Mouse (Mus musculus): Measurements from ENCODE around the gene Gm45753.

Gene Gm45753

GRCm38 (mm10) chr8:45277453-45277852 lies 30.8 kb downstream of the Gm45753 start:
- no peak for DNase-seq (ENCODE audit: low read depth in 1 of 2, low spot score in 2 of 2)

- DNase-seq (ENCODE audit: low read depth in 1 of 2, low spot score in 2 of 2), result no peak
These were observed 33.9 kb downstream of the Gm45753 start for GRCm38 (mm10) chr8:45274317-45274716.

DNA sequence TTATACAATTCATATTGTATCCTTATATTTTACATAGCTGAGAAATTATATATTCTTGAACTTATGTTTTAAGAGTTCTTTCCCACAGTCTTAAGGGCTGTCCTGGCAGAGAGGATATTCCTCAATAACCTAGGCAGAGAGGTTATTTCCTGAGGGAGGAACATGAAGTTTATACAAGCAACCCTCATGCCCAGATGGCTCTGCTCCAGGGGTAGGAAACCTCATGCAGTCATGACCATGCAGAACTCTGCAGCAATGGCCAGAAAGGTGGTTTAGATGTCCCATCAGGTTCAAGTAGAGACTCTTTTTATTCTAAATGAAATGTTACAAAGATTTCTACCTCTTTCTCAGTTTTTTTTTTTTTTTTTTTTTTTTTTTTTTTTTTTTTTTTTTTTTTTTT lies 39.2 kb downstream of the Gm45753 start:
- no peak for DNase-seq (ENCODE audit: low read depth in 1 of 2, low spot score in 2 of 2)

- no peak for DNase-seq (ENCODE audit: low read depth in 1 of 2, low spot score in 2 of 2)
These were observed 39.8 kb downstream of the Gm45753 start for GRCm38 (mm10) chr8:45268485-45268884.

DNA sequence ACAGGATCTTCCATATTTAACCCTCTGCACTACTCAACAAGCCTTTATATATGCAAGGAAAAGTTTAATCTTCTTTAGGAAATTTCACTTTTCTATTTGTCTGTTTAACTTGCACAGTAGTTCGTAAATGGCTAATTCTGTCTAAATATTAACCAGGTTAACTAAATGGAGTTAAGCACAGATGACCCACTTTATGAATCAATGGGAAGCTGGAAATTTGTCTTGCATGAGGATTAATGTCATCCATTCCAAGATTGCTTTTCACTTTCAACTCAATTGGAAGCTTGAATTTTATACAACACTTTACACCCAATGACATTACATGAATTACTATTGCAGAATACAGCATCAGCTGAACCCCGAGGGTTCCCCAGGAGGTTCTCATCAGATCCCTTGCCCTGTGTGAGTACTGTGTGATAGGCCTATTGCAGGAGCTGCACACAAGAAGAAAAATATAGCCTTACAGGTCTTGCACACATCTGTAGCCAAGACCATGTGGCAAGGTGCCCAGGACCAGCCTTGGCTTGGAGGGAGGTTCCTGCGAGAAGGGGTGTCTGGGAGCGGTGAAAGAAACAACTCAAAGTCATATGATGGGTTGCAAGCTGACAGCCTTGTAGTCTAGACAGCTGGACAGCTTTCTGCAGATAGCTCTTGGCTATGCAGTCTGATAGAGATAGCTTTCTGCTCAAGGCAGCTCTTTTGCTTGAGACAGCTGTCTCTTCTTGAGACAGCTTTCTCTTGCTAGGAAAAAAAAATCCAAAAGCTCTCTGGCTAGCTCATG lies 40.5 kb downstream of the Gm45753 start:
- DNase-seq (ENCODE audit: low read depth in 1 of 2, low spot score in 2 of 2), result no peak

DNA sequence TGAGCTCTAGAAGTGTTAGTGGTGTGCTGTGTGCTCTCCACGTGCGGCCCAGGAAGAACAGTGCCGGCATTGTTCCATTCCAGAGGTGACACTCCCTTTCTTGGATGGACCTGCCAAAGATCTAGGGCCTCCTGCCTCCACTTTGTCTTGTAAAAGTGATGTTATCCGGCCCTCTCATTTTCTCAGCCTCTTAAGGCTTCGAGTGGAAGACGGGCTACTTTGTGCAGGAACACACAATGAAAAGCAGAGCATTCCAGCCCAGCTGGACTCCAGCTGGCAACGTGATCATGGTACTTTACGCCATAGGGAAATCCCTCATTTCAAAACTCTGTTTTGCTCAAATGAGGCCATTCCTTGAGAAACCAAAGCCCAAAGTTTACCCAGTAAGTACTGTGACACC lies 41.3 kb downstream of the Gm45753 start:
- no peak for DNase-seq (ENCODE audit: low read depth in 1 of 2, low spot score in 2 of 2)

DNA sequence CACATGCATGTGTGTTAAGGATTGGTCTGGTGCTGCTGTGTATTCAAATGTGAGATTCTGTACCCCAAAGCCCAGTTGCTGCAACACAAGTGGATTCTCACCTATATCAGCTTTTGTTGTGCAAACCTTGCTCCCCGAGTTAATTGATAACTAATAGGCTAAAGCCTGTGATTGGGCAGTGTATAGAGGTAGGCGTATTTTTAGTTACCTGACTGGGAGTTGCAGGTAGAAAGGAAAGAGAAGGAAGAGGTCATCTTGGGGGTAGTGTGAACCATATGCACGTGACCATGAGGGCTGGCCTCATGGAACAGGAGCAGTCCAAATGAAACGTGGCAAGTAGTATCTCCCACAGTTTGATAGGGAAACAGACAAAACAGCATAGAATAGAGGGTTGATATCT lies 43.3 kb downstream of the Gm45753 start:
- DNase-seq (ENCODE audit: low read depth in 1 of 2, low spot score in 2 of 2), result no peak

DNA sequence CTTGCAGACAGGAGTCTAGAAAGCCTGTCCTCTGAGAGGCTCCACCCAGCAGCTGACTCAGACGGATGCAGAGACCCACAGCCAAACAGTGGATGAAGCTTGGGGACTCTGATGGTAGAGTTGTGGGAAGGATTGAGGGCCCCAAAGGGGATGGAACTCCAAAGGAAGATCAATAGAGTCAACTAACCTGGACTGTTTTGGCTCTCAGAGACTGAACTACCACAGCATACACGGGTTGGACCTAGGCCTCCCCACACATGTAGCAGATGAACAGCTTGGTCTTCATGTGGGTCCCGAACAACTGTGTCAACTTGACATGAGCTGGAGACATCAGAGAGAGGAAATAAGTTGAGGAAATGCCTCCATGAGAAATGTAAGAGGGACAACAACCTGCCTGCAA lies 45.4 kb downstream of the Gm45753 start:
- DNase-seq (ENCODE audit: low read depth in 1 of 2, low spot score in 2 of 2), result no peak

DNA sequence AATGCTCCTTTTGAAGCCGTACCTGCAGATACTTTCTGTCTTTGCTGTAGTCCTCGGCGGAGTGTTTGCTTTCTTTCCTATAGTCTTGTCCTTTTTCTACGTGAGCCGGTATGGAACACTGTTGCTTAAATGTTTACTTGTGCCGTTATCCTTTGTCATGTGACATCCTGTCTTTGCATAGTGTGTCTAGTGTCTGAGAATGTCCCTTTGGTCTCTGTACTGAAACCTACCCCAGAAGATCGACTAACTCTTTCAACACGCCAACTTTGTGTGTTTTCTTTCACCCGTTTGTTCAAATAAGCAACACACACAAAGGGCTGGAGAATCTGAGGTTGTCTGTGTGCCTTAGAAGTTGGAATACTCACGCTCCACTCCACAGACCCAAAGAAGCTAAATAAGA lies 46.3 kb downstream of the Gm45753 start, which contains the start of gene F11:
Gene F11 (minus strand): TSS at position 112 of the 400 bp plus-strand sequence.
- DNase-seq (ENCODE audit: low read depth in 1 of 2, low spot score in 2 of 2), result no peak

DNA sequence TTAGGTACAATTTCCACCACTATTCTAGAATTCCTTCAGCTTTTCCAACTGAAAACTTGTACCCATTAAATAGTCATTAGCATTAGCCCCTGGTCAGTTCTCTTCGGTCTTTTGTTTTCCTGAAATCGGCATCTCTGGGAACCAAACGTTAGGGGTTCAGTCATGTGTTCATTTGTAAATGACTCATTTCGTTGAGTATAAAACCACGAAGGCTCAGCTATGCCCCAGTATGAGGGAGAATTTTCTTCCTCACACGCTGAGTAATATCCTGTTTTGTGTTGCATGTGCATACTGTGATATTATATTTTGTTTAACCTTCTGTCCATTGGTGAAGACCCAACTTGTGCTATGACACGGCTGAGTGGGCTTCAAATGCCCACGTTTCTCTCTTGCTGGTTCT lies 49.8 kb downstream of the Gm45753 start:
- no peak for DNase-seq (ENCODE audit: low read depth in 1 of 2, low spot score in 2 of 2)

DNA sequence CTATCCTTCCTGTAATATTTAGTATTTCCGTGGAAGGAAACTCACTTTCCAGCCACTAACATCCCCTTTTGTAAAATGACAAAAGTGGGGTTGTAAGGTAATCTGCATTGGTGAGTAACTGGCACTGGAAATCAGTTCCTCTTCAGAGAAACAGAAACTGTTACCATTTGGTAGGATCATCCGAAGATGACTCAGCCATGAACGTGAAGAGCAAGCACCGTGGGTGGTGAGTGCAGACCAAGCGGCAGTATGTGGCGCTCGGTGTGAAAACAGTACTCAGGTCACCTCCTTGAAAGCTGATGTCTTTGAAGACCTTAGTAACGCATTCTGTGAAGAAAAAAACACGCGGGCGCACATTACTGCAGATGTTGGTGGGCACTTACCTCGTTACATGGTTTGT lies 53.2 kb downstream of the Gm45753 start:
- no peak for DNase-seq (ENCODE audit: low read depth in 1 of 2, low spot score in 2 of 2)

GRCm38 (mm10) chr8:45254194-45254842 lies 53.9 kb downstream of the Gm45753 start:
- no peak for DNase-seq (ENCODE audit: low read depth in 1 of 2, low spot score in 2 of 2)

DNA sequence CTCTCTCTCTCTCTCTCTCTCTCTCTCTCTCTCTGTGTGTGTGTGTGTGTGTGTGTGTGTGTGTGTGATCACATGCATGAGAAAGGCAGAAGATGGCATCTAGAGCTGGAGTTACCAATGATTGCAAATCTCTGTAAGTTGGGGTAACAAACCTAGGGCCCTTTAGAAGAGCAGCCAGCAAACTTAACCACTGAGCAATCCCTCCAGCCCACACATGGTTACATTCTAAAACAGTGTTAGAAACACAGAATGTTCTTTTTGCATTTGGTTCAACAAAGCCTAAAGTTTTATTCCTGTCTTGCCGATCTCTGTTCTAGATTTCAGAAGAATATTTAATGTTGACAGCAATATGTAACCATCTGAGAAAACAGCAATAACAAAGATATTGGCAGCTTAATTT lies 54.7 kb downstream of the Gm45753 start:
- no peak for DNase-seq (ENCODE audit: low read depth in 1 of 2, low spot score in 2 of 2)

DNA sequence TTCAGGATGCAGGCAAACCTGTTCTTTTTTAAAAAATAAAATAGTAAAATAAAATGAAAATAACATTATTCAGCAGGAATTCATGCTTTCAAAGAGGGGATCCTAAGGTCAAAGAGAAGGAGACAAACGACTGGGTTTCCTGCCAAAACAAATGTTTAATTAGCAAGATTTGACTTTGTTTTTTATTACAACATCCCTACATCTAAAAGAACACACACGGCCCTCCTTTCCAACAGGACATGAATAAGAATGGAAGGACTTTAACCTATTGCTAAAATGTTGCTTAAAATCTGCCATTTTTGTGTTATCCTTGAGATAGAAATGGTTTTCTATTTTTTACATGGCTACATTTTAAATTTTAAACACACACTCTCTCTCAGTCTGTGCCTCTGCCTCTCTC lies 55.2 kb downstream of the Gm45753 start:
- no peak for DNase-seq (ENCODE audit: low read depth in 1 of 2, low spot score in 2 of 2)

- DNase-seq (ENCODE audit: low read depth in 1 of 2, low spot score in 2 of 2), result no peak
These were observed 62.0 kb downstream of the Gm45753 start for GRCm38 (mm10) chr8:45246307-45246706.

- no peak for DNase-seq (ENCODE audit: low read depth in 1 of 2, low spot score in 2 of 2)
These were observed 68.9 kb downstream of the Gm45753 start for GRCm38 (mm10) chr8:45239363-45239762.

DNA sequence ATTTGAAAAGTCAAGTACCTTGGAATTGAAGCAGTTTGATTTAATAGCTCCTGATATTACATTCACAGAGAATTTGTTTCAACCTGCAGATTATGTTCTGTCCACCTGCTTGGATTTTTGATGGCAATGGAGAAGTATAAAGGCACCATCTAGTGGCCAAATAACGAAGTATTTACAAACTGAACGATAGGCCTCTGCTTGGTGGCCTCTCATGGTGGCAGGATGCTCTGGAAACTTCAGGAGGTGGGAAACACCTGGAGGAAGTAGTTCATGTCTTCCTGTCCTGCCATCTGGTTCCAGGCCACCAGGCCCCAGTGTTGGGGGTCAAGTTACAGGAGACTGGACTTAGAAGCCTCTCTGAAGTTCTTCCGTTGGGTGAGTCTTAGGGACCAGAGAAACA lies 70.0 kb downstream of the Gm45753 start:
- no peak for DNase-seq (ENCODE audit: low read depth in 1 of 2, low spot score in 2 of 2)

DNA sequence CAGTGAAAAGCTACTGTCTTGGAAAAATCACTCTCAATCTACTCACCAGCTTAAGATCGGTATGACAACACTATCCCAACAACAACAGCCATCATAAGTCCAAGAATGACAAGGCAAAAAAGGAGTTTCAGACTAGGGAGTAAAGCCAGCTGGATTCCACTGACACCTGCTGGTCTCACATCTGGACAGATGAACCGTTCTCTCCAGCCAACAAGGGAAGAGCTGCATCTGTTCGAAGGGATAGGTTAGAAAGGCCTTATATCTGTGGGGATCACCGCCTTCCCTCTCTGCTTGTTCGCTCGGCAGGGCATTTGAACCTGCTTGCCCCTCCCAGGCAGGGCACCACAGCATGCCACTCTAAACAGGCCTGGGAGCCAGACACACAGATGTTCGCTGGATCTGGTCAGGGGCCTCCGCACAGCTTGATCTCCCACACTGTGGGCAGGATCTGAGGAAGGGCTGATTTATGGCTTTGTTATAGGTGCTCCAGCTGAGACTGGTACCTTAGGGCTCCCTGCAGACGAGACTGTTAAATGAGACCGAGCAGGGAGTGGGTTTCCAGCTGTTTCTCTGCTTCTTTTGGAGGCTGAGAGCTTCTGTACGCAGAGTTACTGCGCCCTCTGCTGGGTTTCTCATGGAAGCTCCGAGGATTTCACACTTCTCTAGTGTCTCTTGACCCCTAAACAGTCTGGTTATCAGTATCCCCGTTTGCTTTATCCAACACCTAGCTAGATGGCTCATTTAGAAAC lies 71.9 kb downstream of the Gm45753 start:
- DNase-seq (ENCODE audit: low read depth in 1 of 2, low spot score in 2 of 2), result no peak

- DNase-seq (ENCODE audit: low read depth in 1 of 2, low spot score in 2 of 2), result no peak
These were observed 73.0 kb downstream of the Gm45753 start for GRCm38 (mm10) chr8:45235228-45235627.

- DNase-seq (ENCODE audit: low read depth in 1 of 2, low spot score in 2 of 2), result no peak
These were observed 75.0 kb downstream of the Gm45753 start for GRCm38 (mm10) chr8:45233256-45233655.

All from monocyte, adult 2 months (primary cell).